Comparison of ENCODE assay signal across 8 mouse cellular contexts in genomic region chr2:138257692-138258315, GRCm38 (mm10). TPM values are rescaled to one million over a fixed set of nuclear protein-coding genes. Genes with fewer than 3 reads are reported as not detected.
A peak's percentile ranks its signal among the peaks of the same experiment; 100 is the strongest.
DNase-seq lines count a peak whose midpoint lies in the region; ATAC-seq lines count a peak whose summit lies in the region.

No protein-coding gene starts in this region.

- H3K36me3 ChIP-seq in lung, embryonic 16.5 days (ENCODE audit: control insufficient read depth, insufficient read depth, low read length): no peaks in the 10 kb centered on the region

- ATAC-seq in lung, embryonic 16.5 days (ENCODE audit: low read depth): peak; percentile 19; the same call in 1 of the 2 replicates
- ATAC-seq in inflammation-experienced regulatory T-cells, adult 6 months: no peak

- H3K4me3 ChIP-seq in lung, embryonic 16.5 days (ENCODE audit: low read length): peak overlapping the region; percentile 95

- H3K4me2 ChIP-seq in lung, embryonic 16.5 days (ENCODE audit: low read depth, low read length): peak overlapping the region; percentile 50

- intact Hi-C loops in left cerebral cortex, postnatal 14 days (cut with DNase I): no loop called here
- intact Hi-C loops in left cerebral cortex, postnatal 36 days (cut with DNase I): loop anchor here (2.0 kb wide), 1 partner anchor 21 kb away; no protein-coding TSS in a partner anchor

- no peaks in the 10 kb centered on the region for H3K27me3 ChIP-seq in lung, embryonic 16.5 days (ENCODE audit: control insufficient read depth, insufficient read depth, low read depth, low read length)

- peak overlapping the region; percentile 97 for H3K27ac ChIP-seq in lung, embryonic 16.5 days (ENCODE audit: low read length)

- peak; percentile 44 to 64 for DNase-seq in left cerebral cortex, postnatal 14 days (ENCODE audit: low spot score in 2 of 2)
- DNase-seq in left cerebral cortex, postnatal 36 days (ENCODE audit: low spot score in 2 of 2): no peak
- DNase-seq in cerebellum, postnatal 10 days: peak; percentile 87 to 90
- DNase-seq in heart, adult 8-10 months (ENCODE audit: low spot score): peak; percentile 78
- peak; percentile 39 to 52 for DNase-seq in kidney, adult 8-10 months
- DNase-seq in retina, postnatal 1 day: peak; percentile 82

- peaks cover 43% of the 10 kb centered on the region for H3K4me1 ChIP-seq in lung, embryonic 16.5 days (replicated peaks; ENCODE audit: control insufficient read depth, insufficient read depth, low read length)

- WGBS in lung, embryonic 16.5 days: 0% methylated on average over 9 of the region's 10 CpGs

- H3K9ac ChIP-seq in lung, embryonic 16.5 days (ENCODE audit: low read length): peak overlapping the region; percentile 98

- H3K9me3 ChIP-seq in lung, embryonic 16.5 days (ENCODE audit: control insufficient read depth, low read length): no peaks in the 10 kb centered on the region

RNA-seq across cellular contexts. Expression of gene Btbd3, which starts 1.4 kb away (rescaled TPM):
- total RNA-seq in left cerebral cortex, postnatal 14 days (2021): 100 to 1,000 TPM; 102 to 104 TPM
- total RNA-seq in left cerebral cortex, postnatal 36 days (2021): 100 to 1,000 TPM; 128 to 153 TPM
- total RNA-seq in heart, adult 8-10 months (2022): 10 to 100 TPM; 11.9 to 12.3 (median 12.2) TPM
- 52.8 and 54.3 TPM in 2 replicates for polyA plus RNA-seq in lung, embryonic 16.5 days (2015; fragmentation: Nextera tagmentation; extraction: Ambion mirVana)
- not detected for polyA plus RNA-seq in inflammation-experienced regulatory T-cells, adult 6 months (2017; shearing (Covaris generic))

Comparison
In these comparisons a context has a peak if more than half of its experiments do, and no peak if none do; other contexts are left out.
1. DNase-seq: peak in left cerebral cortex, postnatal 14 days (2 of 2), cerebellum, postnatal 10 days (2 of 2), heart, adult 8-10 months (single experiment), kidney, adult 8-10 months (2 of 2) and retina, postnatal 1 day (single experiment); none in left cerebral cortex, postnatal 36 days (0 of 2).
2. RNA of gene Btbd3, which starts 1.4 kb away (total RNA-seq): 128 to 153 TPM in left cerebral cortex, postnatal 36 days and 102 to 104 TPM in left cerebral cortex, postnatal 14 days; 11.9 to 12.3 TPM in heart, adult 8-10 months; every median in the first group is over 4 times any median in the second.